Mouse (Mus musculus): ENCODE measurements at regions not wholly inside any gene's neighbourhood (a gene's known extent, or its start where the extent isn't known, plus 50 kb on each side); places are given as distances from the start of the nearest gene placed in this dataset.

DNA sequence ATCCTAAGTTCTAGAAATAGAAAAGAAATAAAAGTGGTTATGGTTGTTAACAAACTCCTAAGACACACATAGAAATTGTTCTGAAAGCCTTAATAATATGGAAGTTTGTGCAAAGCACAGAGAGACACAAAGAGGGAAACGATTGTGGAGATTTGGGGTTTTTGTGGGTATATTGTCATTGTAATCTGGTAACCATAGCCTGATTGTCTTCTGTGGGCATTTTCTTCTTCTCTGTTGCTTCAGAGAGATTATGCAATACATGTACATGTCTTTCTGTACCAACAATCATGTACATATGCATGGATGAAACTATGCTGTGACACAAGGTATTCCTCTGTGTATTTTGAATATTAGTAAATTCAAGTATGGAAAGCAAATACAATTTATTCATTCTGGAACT is 461.9 kb upstream of the 4930578C19Rik start:
- no peak for TF ChIP-seq CTCF (IDR thresholded peaks at IDR 0.05; ENCODE audit: low read depth)
- TF ChIP-seq EP300 (IDR thresholded peaks at IDR 0.05; ENCODE audit: low read depth) = no peak

Measured in heart, postnatal 0 days (tissue).